Mouse (Mus musculus) cerebellum, adult 11 months (tissue): ENCODE measurements around the gene Specc1l.
"Not testable (repeated sequence)": the region's sequence is repeated elsewhere in the genome, so short reads cannot be mapped to it uniquely, and the experiment has no call there.

Source experiments
- DNase-seq: peaks from one replicate; pipeline ENCODE4 v3.0.0; 2022

Specc1l gene

DNA sequence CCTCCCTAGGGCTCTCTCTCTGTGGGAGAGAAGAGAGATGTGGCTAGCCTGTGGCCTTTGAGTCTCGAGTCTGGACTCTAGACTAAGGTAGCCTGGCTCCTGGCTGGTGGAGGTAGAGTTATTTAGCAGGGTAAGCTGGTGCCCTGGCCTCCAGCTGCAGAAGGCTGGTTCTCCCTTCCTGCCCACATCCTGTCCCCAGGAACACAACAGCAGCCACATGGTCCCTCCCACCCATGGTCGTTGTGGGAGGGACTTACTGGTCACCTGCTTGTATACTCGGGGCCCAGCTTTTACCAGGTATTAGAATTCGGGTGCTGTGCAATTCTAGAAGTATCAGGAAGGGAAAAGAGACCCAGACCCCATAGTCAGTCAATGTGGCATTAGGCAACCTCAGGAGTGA lies 108.4 kb downstream of the Specc1l start:
- no peak for DNase-seq

DNA sequence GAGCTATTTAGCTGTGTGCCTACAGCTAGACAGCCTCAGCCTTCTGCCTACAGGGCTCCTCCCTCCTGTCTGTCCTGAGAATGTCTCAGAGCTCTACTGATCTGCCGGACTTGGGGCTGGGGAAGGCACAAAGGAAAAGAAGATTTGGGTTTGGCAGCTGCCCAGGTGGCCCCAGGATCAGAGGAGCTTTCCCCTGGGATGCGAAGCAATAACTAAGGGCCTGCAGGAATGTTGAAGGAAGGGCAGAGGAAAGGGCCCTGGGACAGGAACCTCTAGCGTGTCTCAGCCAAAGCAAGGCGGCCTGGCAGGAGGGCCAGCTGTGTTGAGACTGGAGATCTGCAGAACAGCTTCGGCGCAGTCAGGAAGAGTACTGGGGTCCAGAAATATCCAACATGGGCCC lies 111.1 kb downstream of the Specc1l start:
- DNase-seq = no peak

DNA sequence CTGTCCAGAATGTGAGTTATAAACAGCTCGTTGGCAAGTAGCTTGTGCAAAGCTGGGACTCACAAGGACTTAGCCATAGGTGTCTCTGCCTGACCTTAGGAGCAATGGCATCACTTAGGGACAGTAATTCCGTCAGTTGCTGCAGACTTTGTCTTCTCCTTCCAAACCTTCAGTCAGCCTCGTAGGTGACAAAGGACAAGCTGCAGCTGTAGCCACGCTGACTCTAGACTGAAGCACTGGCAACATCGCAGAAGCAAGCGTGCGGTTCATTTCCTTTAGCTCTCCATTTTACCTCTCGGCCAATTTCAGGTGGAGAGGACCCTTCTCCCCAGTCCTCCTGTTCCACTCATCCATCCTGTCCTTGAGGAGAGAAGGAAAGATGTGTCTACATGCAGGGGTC lies 112.1 kb downstream of the Specc1l start:
- no peak for DNase-seq

DNA sequence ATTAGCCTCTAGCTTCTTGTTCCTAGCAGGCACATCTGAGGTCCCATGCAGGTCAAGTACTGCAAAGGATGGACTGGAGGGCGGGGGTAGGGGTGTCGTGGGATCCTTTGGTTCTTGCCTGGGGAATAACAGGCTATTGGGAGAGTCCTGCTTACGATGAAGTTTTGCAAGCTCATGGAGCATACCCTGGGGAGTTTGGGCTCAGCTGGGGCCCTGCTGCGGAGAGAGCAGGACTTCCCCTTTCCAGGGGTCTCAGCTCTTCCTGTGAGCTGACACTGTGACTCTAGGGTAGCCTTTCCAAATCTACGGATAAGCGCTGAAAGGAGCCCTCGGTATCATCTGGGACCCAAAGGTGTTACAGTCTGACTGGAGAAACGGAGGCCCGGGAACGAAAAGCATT lies 112.5 kb downstream of the Specc1l start:
- no peak for DNase-seq

DNA sequence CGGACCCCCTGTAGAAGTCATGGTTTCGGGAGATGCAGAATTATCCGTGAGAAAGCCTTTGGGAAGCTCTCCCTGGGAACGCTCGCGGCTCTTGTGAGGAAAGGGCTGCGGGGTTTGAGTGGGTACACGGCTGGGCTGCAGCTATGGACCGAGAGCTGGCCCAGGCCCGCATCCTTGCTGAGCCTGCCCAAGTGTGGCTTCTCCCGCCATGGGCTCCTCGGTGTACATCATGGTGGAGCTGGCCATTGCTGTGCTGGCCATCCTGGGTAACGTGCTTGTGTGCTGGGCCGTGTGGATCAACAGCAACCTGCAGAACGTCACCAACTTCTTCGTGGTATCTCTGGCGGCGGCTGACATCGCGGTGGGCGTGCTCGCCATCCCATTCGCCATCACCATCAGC lies 113.9 kb downstream of the Specc1l start:
- no peak for DNase-seq

DNA sequence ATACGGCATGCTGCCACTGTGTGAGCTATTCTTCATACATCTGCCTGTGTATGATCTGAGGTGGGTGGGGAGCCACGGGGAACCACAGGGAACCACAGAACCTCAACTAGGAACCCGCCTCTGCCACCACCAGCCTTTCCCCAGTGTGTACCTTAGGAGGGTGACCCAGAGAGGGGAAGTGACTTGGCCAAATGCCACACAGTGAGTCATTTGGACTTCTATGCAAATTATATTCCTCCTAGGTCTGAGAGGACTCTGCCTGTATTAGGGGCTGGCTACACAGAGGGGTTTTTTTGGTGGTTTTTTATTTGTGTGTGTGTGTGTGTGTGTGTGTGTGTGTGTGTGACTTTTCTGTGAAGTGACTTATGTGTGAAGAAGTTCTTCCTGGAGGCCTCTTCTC lies 114.7 kb downstream of the Specc1l start:
- DNase-seq = no peak

DNA sequence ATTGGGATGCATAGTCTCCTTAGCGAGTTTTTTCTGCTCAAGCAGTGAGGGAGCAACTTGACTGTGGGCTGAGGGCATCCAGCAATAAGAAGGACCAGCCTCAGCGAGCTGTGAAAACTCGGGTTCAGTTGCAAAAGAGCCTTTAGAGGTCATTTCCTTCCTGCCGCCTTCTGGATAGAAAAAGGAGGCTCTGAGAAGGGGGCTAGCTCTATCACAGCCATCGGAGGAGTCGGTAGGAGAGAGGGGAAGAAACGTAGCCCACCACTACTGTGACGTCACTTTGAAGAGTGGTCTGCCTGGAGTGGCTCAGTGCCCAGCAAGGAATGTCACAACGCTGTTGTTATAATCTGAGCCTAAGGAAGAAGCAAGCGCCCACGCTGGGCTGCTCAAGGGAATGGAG lies 115.2 kb downstream of the Specc1l start:
- no peak for DNase-seq

DNA sequence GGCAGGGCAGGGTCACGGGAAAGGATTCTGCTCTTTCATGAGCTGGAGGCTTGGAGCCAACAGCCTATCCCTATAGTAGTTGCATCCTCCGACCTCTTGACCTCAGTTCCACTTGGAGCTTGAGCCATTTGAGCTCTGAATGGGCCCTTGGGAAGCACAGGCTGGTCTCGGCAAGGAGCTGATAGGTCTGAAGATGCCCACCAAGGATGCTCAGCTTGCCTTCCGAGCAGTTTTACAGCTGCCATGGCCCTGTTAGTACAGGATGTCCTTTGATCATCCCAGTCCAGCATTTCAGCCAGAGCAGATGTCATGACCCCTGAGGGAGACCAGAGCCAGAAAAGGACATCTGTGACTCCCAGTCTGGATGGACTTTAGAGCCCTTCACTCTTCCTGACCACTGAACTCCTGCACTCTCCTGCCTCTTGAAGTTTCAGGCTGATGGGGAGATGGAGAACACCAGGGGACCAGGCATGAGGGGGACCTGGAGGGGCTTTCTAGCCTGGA lies 116.4 kb downstream of the Specc1l start:
- no peak for DNase-seq

DNA sequence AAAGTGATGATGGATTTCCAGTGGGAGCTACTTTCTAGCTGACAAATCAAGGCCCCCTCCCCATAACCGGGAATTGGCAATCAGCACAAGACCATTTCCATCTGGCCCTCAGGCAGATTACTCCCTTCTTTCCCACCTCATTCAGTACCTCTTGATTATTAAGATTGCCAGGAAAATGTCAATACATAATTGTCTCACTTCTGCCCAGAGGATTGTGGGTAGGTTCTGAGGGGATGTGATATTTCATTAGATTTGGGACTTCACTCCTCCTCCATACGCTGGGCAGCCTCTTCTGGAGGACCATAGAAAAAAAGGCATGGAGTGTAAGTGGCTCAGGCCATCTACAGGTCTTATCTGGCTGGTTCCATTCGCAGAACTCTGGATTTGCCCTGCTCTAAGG lies 120.4 kb downstream of the Specc1l start:
- no peak for DNase-seq

DNA sequence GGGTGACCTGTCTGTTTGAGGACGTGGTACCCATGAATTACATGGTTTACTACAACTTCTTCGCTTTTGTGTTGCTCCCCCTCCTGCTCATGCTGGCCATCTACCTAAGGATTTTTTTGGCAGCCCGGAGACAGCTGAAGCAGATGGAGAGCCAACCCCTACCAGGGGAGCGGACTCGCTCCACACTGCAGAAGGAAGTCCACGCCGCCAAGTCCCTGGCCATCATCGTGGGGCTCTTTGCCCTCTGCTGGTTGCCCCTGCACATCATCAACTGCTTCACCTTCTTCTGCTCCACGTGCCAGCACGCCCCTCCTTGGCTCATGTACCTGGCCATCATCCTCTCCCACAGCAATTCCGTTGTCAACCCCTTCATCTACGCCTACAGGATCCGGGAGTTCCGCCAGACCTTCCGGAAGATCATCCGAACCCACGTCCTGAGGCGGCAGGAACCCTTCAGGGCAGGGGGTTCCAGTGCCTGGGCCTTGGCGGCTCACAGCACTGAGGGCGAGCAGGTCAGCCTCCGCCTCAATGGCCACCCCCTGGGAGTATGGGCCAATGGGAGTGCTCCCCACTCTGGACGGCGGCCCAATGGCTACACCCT lies 121.4 kb downstream of the Specc1l start:
- DNase-seq = peak; percentile 26

DNA sequence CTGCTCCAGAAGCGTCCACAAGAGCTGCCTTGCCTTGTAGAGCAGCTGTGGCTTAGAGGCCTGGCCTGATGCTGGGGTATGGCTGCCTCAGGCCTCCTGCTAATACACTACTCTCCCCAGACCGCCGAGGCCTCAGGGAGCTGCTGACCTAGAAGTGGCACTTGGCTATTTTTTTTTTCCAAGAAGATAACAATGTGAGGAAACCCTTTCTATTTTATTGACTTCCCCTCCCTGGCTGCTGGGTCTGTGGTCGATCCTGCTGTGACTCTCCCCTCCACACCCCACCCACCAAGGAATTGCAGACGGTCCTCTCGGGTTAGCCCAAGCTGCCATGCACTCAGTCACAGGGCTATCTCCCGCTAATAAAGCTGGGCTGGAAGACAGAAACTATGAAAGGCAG lies 122.3 kb downstream of the Specc1l start:
- no peak for DNase-seq

DNA sequence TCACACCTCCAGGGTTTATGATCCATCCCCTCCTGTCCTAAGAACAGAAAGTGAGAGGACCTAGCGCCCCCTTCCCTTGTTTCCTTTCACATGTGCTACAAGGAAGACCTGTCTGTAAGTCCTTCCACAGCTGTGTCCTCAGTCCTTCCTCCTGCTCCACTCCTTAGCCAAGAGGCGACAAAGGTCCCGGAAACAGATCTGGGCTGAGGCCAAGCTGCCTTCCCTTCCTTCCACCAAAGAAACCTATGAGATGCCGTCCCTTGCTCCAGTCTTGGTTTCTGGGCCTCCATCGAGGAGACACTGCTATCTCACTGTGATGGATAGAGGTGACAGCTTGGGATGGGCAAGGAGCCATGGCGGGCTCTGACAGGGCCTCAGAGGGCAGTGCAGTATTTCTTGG lies 123.2 kb downstream of the Specc1l start:
- DNase-seq = no peak

DNA sequence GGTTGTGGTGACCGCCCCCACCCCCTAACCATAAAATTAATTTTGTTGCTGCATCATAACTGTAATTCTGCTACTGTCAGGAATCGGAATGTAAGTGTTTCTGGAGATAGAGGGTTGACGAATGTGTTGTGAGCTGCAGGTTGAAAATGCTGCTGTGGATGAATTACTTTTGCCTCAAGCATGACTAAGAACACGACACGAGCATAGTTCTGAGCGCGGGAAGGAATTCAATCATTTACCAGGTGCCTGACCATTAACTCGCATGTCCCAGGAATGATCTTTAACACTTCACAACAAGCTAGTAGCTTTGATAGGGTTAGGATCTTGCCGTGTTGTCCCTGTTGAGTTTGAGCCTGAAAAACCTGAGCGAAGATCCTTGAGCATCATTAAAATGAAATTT lies 125.4 kb downstream of the Specc1l start:
- DNase-seq = no peak

DNA sequence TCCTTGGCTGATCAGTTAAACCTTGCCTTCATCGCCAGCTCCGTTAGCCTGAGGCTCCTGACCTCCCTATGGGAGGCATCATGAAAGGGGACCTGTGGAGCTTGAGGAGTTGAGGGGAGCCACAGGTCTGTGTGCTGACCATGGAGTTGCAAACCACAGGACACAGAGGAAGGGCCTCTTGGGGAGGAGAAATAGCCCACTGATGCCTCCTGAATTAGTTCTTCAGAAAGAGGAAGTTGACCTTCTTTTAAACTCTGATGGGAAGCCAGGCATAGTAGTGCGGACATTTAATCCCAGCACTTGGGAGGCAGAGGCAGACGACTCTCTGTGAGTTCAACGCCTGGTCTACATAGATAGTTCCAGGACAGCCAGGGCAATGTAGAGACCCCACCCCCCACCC lies 127.0 kb downstream of the Specc1l start:
- no peak for DNase-seq

DNA sequence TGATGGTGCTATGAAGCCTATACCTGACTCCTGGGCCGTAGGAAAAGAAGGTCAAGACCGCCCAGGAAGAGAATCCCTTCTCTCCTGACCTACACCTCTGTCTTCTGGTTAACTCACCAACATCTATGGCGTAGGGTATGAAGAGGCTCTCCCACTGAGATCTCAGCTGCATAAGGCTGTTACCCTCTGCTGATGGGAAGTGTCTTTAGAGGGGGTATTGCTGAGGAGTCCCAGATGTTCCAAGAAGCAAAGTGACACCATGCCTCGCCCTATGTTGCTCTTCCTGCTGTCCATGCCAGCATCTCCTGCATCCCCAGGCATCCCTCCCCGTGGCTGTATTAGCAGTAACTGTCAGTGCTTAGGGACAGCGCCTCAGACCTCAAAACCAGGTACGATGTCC lies 127.5 kb downstream of the Specc1l start:
- no peak for DNase-seq

DNA sequence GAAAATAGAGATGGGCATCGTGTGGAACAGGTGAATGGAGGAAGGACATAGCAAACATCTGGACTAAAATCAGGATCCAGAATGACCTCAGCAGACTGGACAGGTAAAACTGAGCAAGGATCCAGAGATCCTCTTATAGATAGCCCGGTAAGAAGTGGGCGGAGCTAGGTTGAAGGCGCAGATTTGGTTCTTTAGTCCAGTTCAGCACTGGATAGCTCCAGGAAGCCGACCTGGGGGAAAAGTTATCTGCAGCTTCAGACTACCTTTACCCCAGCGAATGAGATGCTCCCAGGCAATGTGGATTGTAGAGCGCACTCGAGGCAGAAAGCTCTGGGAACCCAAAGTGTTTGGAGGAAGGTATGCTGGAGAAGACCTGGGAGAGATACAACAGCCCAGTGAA lies 130.1 kb downstream of the Specc1l start:
- DNase-seq = no peak

DNA sequence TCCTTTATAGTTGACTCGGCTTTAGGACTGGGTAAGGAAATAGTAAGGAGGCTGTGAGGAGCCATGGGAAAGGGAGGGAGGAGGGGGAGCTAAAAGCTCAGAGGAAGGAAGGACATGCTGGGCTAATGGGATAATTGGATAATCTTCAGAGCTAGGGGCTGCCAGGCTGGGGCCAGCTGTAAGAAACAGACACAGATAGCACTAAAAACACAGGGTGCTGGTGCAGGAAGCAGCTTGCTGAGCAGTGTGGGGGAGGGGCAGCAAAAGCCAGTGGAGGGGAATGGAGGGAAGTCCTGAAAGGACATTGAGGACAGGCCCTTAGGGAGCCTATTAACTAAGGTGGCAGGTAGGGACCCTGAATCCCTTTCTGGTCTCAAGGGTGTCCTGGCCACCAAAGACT lies 132.7 kb downstream of the Specc1l start:
- DNase-seq = not testable (repeated sequence)

DNA sequence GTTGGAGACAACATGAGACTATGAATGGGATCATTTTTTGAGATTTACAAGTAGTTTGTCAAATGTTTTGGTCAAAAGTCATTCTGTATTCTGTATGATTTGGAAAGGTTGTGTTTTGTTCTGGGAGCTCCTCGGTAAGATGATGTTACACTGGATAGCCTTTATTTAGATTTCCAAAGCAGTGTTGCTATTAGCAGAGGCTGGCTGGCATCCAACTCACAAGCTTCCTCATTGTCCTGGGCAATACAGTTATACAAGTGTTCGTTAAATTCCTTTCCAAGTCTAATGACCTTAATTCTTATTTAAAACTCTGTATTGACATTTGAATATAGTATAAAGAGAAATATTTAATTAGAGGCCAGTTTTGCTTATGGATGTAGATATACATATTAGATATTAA lies 133.4 kb downstream of the Specc1l start:
- no peak for DNase-seq

DNA sequence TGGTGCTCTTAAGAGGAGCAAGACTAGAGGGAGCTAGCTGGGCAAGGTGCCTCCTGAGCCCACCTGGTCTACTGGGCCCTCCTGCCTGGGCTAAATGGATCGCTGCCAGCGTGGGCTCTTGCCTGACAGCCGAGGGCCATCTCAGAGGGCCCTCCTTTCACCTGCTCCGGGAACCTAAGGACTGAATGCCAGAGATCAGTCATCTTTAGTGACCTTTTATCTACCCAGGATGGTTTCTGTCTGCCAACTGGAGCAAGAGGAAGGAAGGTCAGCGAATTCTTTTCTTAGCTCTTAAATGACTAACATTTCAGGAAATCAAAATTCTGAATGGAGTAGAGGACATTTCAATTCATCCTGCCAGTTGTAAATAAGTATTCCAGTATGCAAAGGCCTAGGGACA lies 138.7 kb downstream of the Specc1l start:
- no peak for DNase-seq

DNA sequence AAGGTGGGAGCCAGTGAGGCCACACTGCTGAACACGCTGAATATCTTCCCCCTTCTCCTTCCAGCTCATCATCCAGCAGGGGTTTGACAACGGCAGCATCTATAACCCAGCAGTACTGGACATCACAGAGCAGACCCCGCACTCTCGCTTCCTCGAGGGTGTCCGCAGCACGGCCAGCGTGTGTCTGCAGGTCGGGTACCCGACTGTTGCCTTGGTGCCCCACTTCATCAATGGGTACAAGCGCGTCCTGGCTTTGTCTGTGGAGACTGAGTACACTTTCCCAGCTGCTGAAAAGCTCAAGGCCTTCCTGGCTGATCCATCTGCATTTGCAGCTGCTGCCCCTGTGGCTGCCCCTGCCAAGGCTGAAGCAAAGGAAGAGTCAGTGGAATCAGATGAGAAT lies 140.7 kb downstream of the Specc1l start:
- DNase-seq = no peak

DNA sequence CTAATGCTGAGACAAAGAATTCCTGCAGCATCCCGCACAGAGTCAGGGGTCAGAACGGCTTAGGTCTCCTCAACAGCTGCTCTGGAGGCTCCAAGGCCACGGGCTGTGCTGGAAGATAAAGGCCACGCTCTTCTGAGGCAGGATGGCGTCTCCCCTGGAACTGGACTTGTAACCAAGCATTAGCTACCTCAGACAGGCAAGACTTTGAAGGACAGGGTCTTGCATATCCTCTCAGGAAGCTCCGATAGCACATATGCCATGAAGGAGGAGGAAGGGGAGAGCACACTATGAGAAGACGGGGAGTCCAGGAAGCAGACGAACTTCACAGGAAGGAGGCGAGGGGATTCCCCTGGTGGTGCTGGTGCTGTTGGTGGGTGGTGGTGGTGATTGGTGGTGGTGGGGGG lies 142.0 kb downstream of the Specc1l start:
- DNase-seq = not testable (repeated sequence)

DNA sequence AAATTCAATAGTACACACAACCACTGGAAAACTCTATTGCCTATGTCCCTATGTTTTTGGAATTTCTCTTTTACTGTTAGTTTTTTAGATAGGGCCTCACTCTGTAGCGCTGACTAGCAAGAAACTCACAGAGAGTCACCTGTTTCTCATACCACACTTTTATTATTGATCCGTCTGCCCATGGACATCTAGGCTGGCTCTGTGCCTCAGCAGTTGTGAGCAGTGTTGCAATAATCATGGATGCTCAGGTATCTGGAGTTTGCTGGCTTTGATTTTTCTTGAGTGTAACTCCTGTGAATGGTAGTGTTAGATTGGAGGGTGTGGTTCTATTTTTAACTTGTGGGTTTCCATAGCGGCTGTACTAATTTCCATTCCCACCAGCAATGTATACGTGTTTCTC lies 143.5 kb downstream of the Specc1l start:
- no peak for DNase-seq
